Mouse (Mus musculus) c-Kit-positive CD71-negative TER-119-negative erythroid progenitor cells, embryonic 14.5 days (primary cell): ENCODE measurements around the gene Ralgapa1.
"Not testable (repeated sequence)": the region's sequence is repeated elsewhere in the genome, so short reads cannot be mapped to it uniquely, and the experiment has no call there.

Experiments used
- DNase-seq: peaks from one replicate; pipeline ENCODE4 v3.0.0-alpha.2; 2013; ENCODE audit warnings: low read depth

The Ralgapa1 gene

DNA sequence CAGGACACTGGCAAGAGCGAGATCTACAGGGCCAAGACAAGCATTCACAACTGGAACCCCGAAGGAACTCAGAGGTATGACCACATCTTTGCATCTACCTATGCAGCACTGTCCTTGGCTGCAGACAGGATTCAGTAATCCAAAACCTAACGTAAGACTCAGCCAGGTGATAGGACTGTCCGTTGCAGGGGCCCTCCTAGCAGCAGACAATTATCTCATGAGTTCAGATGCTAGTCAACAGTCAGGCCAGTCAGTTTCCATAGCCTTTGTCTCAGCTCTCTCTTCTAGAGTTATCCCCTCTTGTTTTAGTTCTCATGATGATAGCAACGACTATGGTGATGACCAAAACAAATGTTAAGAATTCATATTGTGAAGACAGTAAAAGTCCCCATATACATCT lies 20.8 kb downstream of the Ralgapa1 start:
- DNase-seq, result no peak

DNA sequence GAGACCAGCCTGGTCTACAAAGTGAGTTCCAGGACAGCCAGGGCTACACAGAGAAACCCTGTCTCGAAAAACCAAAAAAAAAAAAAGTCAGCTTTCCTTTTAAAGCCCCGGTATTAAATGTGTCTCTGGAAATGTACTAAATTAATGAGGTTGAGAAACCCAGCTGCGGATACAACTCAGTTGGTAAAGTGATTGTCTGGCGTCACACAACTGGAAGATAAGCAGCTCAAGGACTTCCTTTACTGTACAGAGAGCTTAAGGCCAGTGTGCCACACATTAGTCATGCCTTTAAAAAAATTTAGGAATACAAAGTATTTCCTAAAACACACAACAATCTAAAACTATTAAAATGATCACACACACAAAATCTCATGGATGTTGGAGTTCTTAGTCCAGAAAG lies 22.2 kb downstream of the Ralgapa1 start:
- DNase-seq, result no peak

DNA sequence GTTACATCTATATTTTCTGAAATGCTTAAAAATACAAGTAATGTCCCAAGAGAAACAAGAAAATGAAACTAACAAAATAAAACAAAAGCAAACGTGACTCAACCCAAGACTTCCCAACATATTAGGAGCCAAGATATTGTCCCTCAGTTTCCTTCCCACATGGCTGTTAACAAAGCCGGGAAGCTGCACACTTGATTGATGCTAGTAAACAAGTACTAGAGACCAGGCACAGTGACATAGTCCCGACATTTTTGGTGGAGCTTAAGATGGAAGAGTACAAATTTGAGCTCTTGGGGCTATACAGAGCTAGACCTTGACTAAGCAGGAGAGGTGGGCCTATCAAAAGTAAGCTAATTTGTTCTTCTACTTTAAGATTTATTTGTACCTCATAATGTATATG lies 23.9 kb downstream of the Ralgapa1 start:
- no peak for DNase-seq

- not testable (repeated sequence) for DNase-seq
Observed at GRCm38 (mm10) chr12:55794485-55794884, 26.5 kb downstream of the Ralgapa1 start.

GRCm38 (mm10) chr12:55785252-55785651 lies 35.7 kb downstream of the Ralgapa1 start:
- DNase-seq, result no peak

- DNase-seq, result no peak
Observed at GRCm38 (mm10) chr12:55782662-55783061, 38.3 kb downstream of the Ralgapa1 start.

GRCm38 (mm10) chr12:55778301-55778700 lies 42.7 kb downstream of the Ralgapa1 start:
- DNase-seq, result peak; percentile 10

GRCm38 (mm10) chr12:55777356-55777755 lies 43.6 kb downstream of the Ralgapa1 start:
- DNase-seq, result no peak

DNA sequence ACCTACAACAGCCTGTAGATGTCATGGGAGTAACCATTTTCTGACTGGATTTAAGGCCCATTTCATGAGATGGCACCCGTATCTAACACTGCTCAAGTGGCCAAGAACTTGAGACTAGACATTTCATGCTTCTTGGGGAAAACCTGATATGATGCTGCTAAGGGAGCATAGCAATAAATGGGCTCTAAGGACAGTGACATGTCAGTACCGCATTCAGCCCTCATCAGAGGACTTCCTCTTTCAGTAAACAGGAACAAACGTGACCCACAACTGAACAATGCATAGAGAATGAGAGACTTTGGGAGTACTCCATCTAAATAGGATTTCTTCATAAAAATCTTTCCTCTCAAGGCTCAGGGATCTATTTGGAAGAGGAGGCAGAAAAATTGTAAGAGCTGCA lies 46.7 kb downstream of the Ralgapa1 start:
- peak; percentile 23 for DNase-seq

GRCm38 (mm10) chr12:55720319-55720718 lies 100.6 kb downstream of the Ralgapa1 start:
- no peak for DNase-seq

- DNase-seq, result no peak
Observed at GRCm38 (mm10) chr12:55705881-55706280, 115.1 kb downstream of the Ralgapa1 start.

- DNase-seq, result no peak
Observed at GRCm38 (mm10) chr12:55666699-55667098, 154.3 kb downstream of the Ralgapa1 start.

DNA sequence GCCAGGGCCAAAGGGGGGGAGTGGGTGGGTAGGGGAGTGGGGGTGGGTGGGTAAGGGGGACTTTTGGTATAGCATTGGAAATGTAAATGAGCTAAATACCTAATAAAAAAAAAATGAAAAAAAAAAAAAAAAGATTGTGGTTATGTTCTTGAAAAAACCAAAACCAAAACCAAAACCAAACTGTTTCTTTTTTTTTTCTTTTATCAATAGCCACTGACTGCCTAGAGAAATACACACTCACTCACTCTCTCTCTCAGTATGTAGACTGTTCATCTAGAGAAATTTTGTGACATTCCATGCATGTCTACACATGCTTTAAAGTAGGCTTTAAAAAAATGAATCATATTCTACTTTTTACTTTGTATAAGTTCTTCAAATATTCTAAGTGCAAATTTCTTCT lies 157.8 kb downstream of the Ralgapa1 start:
- not testable (repeated sequence) for DNase-seq

- DNase-seq, result no peak
Observed at GRCm38 (mm10) chr12:55648011-55648525, 172.9 kb downstream of the Ralgapa1 start.

GRCm38 (mm10) chr12:55626711-55627110 lies 194.3 kb downstream of the Ralgapa1 start:
- no peak for DNase-seq

DNA sequence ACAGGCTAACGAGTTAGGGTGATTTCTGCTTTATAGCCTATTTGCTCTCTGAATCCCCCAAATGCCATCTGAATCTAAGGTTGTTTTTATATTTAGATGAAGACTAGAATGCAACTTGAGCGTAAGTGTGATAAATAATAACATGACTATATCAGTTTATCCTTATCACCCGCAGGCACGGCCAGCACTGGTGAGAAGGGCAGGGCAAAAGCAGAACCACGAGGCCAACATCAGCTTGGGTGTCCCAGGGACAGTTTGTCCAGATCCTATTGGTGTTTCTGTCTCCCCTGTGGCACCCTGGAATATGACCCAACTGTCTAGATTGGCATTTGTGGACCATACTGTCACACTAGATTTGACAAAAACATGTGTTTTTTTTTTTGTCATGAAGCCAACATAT lies 197.7 kb downstream of the Ralgapa1 start:
- DNase-seq, result no peak

- DNase-seq, result no peak
Observed at GRCm38 (mm10) chr12:55622615-55623245, 198.2 kb downstream of the Ralgapa1 start.

- no peak for DNase-seq
Observed at GRCm38 (mm10) chr12:55620321-55620720, 200.6 kb downstream of the Ralgapa1 start.

DNA sequence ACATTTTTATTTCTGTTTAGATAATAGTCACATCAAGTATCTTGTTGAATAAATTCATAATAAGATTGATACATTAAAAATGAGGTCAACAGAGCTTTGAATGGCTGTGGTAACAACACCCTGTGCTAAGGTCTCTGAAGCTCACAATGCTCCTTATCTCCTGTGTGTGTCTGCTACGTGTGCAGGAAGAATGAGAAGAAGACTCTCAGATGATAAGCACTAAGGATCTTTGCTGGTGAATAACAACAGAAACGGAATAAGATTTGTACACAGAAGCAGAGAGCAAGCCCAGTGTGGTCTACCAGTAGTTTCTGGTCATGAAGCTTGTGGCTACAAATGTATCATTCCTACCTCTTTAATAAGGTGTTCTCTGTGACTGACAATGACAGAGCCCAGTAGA lies 210.2 kb downstream of the Ralgapa1 start:
- DNase-seq, result no peak

GRCm38 (mm10) chr12:55607902-55608301 lies 213.1 kb downstream of the Ralgapa1 start:
- DNase-seq, result no peak

- no peak for DNase-seq
Observed at GRCm38 (mm10) chr12:55604411-55604810, 216.6 kb downstream of the Ralgapa1 start.

DNA sequence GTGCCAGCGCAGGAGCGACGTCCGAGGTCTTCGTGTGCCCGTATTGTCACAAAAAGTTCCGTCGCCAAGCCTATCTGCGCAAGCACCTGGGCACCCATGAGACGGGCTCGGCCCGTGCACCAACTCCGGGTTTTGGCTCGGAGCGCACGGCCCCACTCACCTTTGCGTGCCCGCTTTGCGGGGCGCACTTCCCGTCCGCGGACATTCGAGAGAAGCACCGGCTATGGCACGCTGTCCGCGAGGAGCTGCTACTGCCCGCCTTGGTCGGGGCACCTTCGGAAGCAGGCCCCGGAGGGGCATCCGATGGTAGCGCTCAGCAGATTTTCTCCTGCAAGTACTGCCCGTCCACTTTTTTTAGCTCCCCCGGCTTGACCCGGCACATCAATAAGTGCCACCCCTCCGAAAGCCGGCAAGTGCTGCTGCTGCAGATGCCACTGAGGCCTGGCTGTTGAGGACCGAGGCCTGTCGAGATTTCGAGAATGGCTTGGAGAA lies 220.4 kb downstream of the Ralgapa1 start:
- no peak for DNase-seq

DNA sequence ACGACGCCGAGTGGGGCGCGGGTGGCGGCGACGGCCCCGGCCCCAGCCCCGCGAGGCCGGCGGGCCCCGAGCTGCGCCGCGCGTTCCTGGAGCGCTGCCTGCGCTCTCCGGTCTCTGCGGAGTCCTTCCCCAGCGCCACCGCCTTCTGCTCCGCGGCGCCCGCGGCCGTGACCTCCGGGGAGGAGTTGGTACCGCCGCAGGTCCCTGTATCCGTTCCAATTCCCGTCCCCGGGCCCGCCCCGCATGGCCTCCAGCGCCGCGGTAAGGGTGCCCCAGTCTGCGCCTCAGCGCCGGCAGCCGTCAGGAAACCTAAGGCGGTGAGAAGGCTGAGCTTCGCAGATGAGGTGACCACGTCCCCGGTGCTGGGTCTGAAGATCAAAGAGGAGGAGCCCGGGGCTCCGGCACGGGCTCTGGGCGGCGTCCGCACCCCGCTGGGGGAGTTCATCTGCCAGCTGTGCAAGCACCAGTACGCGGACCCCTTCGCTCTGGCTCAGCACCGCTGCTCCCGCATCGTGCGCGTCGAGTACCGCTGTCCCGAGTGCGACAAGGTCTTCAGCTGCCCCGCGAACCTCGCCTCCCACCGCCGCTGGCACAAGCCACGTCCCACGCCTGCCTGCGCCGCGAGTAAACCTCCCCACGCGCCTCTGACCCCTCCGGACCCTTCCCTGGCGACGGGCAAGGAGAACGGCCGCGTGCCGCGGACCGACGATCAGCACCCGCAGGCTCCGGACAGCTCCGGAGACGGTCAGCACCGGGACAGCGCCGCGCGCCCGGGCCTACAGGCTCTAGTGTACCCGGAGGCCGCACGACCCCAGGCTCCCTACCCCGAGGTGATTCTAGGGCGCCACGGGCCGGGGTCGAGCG lies 221.1 kb downstream of the Ralgapa1 start:
- DNase-seq, result peak; percentile 47
